Mouse (Mus musculus) lung, postnatal 0 days (tissue): ENCODE measurements around the gene Rgs8.

Experiments used
- CTCF ChIP-seq: IDR thresholded peaks from 2 replicates; pipeline ENCODE4 v1.5.1; 2016; ENCODE audit warnings: antibody characterized with exemption, mild to moderate bottlenecking
- EP300 ChIP-seq: IDR thresholded peaks from 2 replicates; pipeline ENCODE4 v1.6.1; 2016; ENCODE audit warnings: antibody characterized with exemption, mild to moderate bottlenecking, control low read depth

GRCm38 (mm10) chr1:153730671-153731070 is 77.8 kb downstream of the Rgs8 start:
- TF ChIP-seq CTCF (no peak), EP300 (no peak)
